Mouse (Mus musculus) forebrain, embryonic 16.5 days (tissue): ENCODE measurements around the gene Smn1. TPM values are rescaled to one million over a fixed set of nuclear protein-coding genes. Genes with fewer than 3 reads are reported as not detected.

Experiments used
- polyA plus RNA-seq: library from polyadenylated mRNA; unstranded; fragments of >200 nt; fragmentation: Nextera tagmentation; extraction: Ambion mirVana; gene quantifications from 2 replicates; pipeline ENCODE4 v1.2.1, GENCODE M21; 2015

Smn1 gene
- polyA plus RNA-seq, 1 experiment from 2014 or later, result 50.6 TPM

Other genes with a start within 250 kb of the Smn1 start
- 0.68 and 2.4 TPM in 2 replicates for gene Cartpt, start 223.8 kb upstream of the Smn1 start, polyA plus RNA-seq
- 30.5 and 34.4 TPM in 2 replicates for gene Mccc2, start 109.2 kb upstream of the Smn1 start, polyA plus RNA-seq
- 28.7 and 34.5 TPM in 2 replicates for gene Bdp1, start 20.8 kb upstream of the Smn1 start, polyA plus RNA-seq
- gene Serf1, start 16.8 kb upstream of the Smn1 start, polyA plus RNA-seq, result 355 and 410 TPM in 2 replicates
- gene Naip2, start 77.2 kb downstream of the Smn1 start, polyA plus RNA-seq, result 0.05 and 0.13 TPM in 2 replicates
- 0.09 and 0.13 TPM in 2 replicates for gene Naip5, start 121.5 kb downstream of the Smn1 start, polyA plus RNA-seq
- 0.04 and 0.08 TPM in 2 replicates for gene Naip6, start 192.8 kb downstream of the Smn1 start, polyA plus RNA-seq